Mouse (Mus musculus) cerebellum, adult 2 months (tissue): Measurements from ENCODE around the gene Asic3.

Experiments
- CTCF ChIP-seq: fragments of 200-500 bp; IDR thresholded peaks from 2 replicates; pipeline ENCODE4 v1.5.1; 2011; ENCODE audit warnings: low read depth, mild to moderate bottlenecking, control low read depth, low read length, moderate library complexity, borderline replicate concordance; ENCODE audit not compliant: insufficient read depth
- POLR2A ChIP-seq: fragments of 200-500 bp; IDR thresholded peaks from 2 replicates; pipeline ENCODE4 v1.6.1; 2011; ENCODE audit warnings: low read length, control low read depth, borderline replicate concordance; ENCODE audit not compliant: insufficient read depth

GRCm38 (mm10) chr5:24445428-24446080 lies 32.4 kb downstream of the Asic3 start:
- TF ChIP-seq CTCF (no peak), POLR2A (no peak)
